Mouse (Mus musculus) kidney, postnatal 0 days (tissue): ENCODE measurements around the gene 1700021F07Rik. TPM values are rescaled to one million over a fixed set of nuclear protein-coding genes. Genes with fewer than 3 reads are reported as not detected.

Source experiments
- ATAC-seq: fragments of 200-750 bp; cut with Nextera tagmentation; replicated peaks from 2 replicates; pipeline ENCODE4 v1.8.0; 2017; ENCODE audit warnings: low read depth, moderate number of reproducible peaks, moderate TSS enrichment, moderate library complexity; ENCODE audit not compliant: low FRiP score
- DNase-seq: peaks from one replicate; pipeline ENCODE4 v3.0.0-alpha.2; 2016; ENCODE audit warnings: low spot score
- H3K27ac ChIP-seq: fragments of 300-500 bp; sonication (generic); 2 replicates; pipeline ENCODE4 v1.5.1; 2014; ENCODE audit warnings: mild to moderate bottlenecking
- H3K27me3 ChIP-seq: fragments of 300-500 bp; sonication (generic); 2 replicates; pipeline ENCODE4 v1.6.1; 2014; ENCODE audit warnings: low read length, mixed read lengths; ENCODE audit not compliant: insufficient read depth
- H3K36me3 ChIP-seq: fragments of 300-500 bp; sonication (generic); 2 replicates; pipeline ENCODE4 v1.6.1; 2014; ENCODE audit warnings: low read length, mixed read lengths; ENCODE audit not compliant: insufficient read depth
- H3K4me1 ChIP-seq: fragments of 300-500 bp; sonication (generic); replicated peaks from 2 replicates; pipeline ENCODE4 v1.6.1; 2014; ENCODE audit warnings: antibody characterized with exemption, low read length, mixed read lengths; ENCODE audit not compliant: insufficient read depth
- H3K4me2 ChIP-seq: fragments of 300-500 bp; sonication (generic); 2 replicates; pipeline ENCODE4 v1.6.1; 2014; ENCODE audit warnings: mild to moderate bottlenecking, low read length, moderate library complexity, mixed read lengths
- H3K4me3 ChIP-seq: fragments of 300-500 bp; sonication (generic); replicated peaks from 2 replicates; pipeline ENCODE4 v1.5.1; 2014; ENCODE audit warnings: low read depth, low read length
- H3K9ac ChIP-seq: fragments of 300-500 bp; sonication (generic); 2 replicates; pipeline ENCODE4 v1.6.1; 2014; ENCODE audit warnings: low read depth, low read length
- H3K9me3 ChIP-seq: fragments of 300-500 bp; sonication (generic); replicated peaks from 2 replicates; pipeline ENCODE4 v1.6.1; 2016; ENCODE audit warnings: low read length, inconsistent platforms, mixed read lengths
- CTCF ChIP-seq: IDR thresholded peaks from 2 replicates; pipeline ENCODE4 v1.5.1; 2016; ENCODE audit warnings: antibody characterized with exemption, low read depth, mild to moderate bottlenecking, moderate library complexity
- WGBS: fragments of 180-500 bp; shearing (Covaris S2); extraction: QIAGEN DNeasy Blood & Tissue Kit; methylation state at CpG from one replicate; pipeline ENCODE4 v1.1.7; 2014; 5-methylcytosine and 5-hydroxymethylcytosine counted together
- polyA plus RNA-seq: library from polyadenylated mRNA; unstranded; fragments of >200 nt; fragmentation: Nextera tagmentation; extraction: Ambion mirVana; gene quantifications from 2 replicates; pipeline ENCODE4 v1.2.1, GENCODE M21; 2015

The 1700021F07Rik gene
- polyA plus RNA-seq, 1 experiment from 2014 or later, result not detected

DNA sequence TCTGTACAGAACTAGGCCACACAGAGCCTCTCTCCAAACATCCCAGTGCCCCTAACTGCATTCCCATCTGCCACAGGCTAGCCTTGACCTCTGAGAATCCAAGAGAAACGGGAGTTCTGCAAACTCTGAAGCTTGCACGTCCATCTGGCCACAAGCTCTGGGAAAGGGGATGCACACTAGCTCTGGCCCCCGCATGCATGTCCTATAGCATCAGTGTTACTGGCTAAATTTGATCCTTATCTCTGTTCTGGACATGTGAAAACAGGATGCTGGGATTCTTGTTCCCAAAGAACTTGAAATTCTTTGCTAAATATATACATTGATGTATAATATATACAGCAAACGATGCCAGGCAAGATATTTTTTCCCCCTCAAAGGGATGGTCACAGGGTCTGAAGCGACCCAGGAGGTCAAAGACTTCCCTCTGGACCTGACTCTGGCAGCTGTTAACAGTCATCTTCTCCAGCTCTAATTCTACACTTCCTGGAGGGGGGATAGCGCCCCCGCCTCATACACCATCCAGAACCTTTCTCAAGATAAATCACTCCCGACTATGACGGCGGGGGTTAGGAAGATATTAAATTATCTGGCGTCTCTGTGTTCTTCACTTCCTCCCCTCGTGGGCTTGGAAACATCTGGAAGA is 36.5 kb downstream of the 1700021F07Rik start:
- peak; percentile 36; the same call in 1 of the 2 replicates for ATAC-seq
- no peak overlapping the region for H3K4me3 ChIP-seq
- peak overlapping the region; percentile 37; the same call in 1 of the 2 replicates for H3K27ac ChIP-seq
- TF ChIP-seq CTCF, result no peak
- H3K27me3 ChIP-seq, result no peaks in the 10 kb centered on the region
- H3K9ac ChIP-seq, result no peak overlapping the region
- WGBS, result 28% methylated on average over 12 of the region's 12 CpGs
- H3K4me2 ChIP-seq, result no peak overlapping the region
- no peaks in the 10 kb centered on the region for H3K9me3 ChIP-seq
- H3K36me3 ChIP-seq, result no peaks in the 10 kb centered on the region
- H3K4me1 ChIP-seq, result no peaks in the 10 kb centered on the region
- peak; percentile 83 for DNase-seq

DNA sequence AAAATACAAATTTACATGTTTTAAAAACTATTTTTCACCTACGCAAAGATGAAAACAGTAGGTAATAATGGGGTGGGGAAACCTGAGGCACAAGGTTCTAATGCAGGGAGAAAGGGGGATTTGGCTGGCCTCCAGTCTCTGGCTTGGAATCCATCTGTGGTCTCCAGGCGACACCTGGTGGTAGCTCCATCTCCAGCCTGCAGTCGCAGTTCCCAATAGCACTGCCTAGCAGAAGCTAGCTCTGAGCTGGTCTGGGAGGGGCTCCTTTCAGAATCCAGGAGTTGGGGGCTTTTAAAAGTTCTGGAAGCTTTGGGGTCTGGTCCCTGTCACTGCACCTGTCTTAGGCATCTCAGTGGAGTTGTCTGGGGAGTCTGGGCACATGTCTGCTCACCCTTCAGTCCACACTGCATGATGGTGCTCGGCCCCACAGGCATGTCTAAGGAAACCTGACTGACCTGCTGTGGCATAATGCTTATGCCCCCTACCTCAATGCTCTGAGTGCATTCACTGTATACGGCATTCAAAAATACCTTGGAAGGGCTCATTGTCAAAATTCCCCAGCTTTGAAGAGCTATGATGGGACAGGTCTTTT is 39.6 kb downstream of the 1700021F07Rik start:
- H3K27ac ChIP-seq, result no peak overlapping the region
- no peak overlapping the region for H3K4me2 ChIP-seq
- peak; percentile 92 for TF ChIP-seq CTCF
- no peaks in the 10 kb centered on the region for H3K36me3 ChIP-seq
- ATAC-seq, result no peak
- DNase-seq, result peak; percentile 81
- H3K9ac ChIP-seq, result no peak overlapping the region
- 0 out of 2 replicates have a peak, but pooled peaks cover 3% of the 10 kb centered on the region for H3K4me1 ChIP-seq
- H3K9me3 ChIP-seq, result no peaks in the 10 kb centered on the region
- 38% methylated on average over 5 of the region's 5 CpGs for WGBS
- H3K4me3 ChIP-seq, result no peak overlapping the region
- H3K27me3 ChIP-seq, result no peaks in the 10 kb centered on the region

DNA sequence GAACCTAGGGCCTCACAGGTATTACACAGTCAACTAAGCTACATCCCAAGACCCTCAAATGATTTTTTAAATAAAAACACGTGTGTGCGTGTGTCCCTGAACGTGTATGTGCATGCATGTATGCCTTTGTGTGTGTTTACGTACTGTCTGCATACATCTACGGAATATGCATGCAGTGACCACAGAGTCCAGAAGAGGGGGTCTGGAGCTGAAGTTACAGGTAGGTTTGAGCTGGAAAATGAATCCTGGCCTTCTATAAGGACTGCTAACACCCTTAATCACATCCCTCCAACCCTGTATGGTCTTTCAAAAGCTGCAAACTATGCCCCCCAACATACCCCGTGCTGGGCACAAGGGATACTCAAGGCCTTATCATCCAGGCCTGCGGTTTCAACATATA is 41.0 kb downstream of the 1700021F07Rik start:
- no peak overlapping the region for H3K4me3 ChIP-seq
- DNase-seq, result peak; percentile 50

DNA sequence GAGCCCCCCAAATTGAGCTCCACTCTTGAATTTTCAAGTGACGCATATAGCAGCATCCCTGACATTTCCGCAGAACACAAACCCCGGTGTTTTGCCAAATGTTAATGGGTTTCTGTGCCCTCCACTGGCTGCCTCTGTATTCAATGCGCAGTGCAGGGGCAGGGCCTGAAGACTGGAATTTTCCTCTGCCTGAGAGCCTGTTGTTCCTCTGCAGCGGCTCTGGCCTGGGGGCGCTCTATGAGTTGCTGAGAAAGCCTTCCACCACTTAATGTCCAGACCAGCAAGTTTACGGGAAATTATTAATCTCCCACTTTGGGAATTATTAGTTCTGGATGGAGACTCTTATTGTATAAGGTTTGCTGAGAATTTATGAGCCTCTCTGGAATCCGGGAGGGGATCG is 41.8 kb downstream of the 1700021F07Rik start:
- H3K27ac ChIP-seq, result no peak overlapping the region
- DNase-seq (peak; percentile 73), ATAC-seq (no peak)
- no peaks in the 10 kb centered on the region for H3K27me3 ChIP-seq
- TF ChIP-seq CTCF, result peak; percentile 50
- WGBS, result 47% methylated on average over 9 of the region's 9 CpGs
- H3K4me3 ChIP-seq, result no peak overlapping the region
- H3K36me3 ChIP-seq, result no peaks in the 10 kb centered on the region
- 0 out of 2 replicates have a peak, but pooled peaks cover 3% of the 10 kb centered on the region for H3K4me1 ChIP-seq
- no peak overlapping the region for H3K4me2 ChIP-seq
- no peaks in the 10 kb centered on the region for H3K9me3 ChIP-seq
- H3K9ac ChIP-seq, result no peak overlapping the region

More for the DNA sequence above, 41.0 kb downstream of the 1700021F07Rik start:
- 0 out of 2 replicates have a peak, but pooled peaks cover 3% of the 10 kb centered on the region for H3K4me1 ChIP-seq
- H3K27me3 ChIP-seq, result no peaks in the 10 kb centered on the region
- H3K27ac ChIP-seq, result no peak overlapping the region
- no peak overlapping the region for H3K9ac ChIP-seq
- WGBS, result 64% methylated on average over 7 of the region's 7 CpGs
- no peak overlapping the region for H3K4me2 ChIP-seq
- peak; percentile 67 for TF ChIP-seq CTCF
- no peaks in the 10 kb centered on the region for H3K9me3 ChIP-seq
- no peaks in the 10 kb centered on the region for H3K36me3 ChIP-seq
- ATAC-seq, result no peak

Other genes with a start within 250 kb of the 1700021F07Rik start
- 5.8 and 6.2 TPM in 2 replicates for gene Pmepa1, start 246.1 kb upstream of the 1700021F07Rik start, polyA plus RNA-seq
- gene Ankrd60, start 55.8 kb downstream of the 1700021F07Rik start, polyA plus RNA-seq, result not detected in 2 replicates
- 33.0 and 35.6 TPM in 2 replicates for gene Rab22a, start 137.2 kb downstream of the 1700021F07Rik start, polyA plus RNA-seq
- gene 1700010B08Rik, start 196.8 kb downstream of the 1700021F07Rik start, polyA plus RNA-seq, result not detected in 2 replicates
- gene Vapb, start 214.9 kb downstream of the 1700021F07Rik start, polyA plus RNA-seq, result 12.2 and 16.3 TPM in 2 replicates